Mouse (Mus musculus) bone marrow macrophage, adult 2 months (primary cell): Measurements from ENCODE around the gene Lrba. TPM values are rescaled to one million over a fixed set of nuclear protein-coding genes. Genes with fewer than 3 reads are reported as not detected.

ENCODE experiments used
- H3K27ac ChIP-seq: 2 replicates; pipeline ENCODE4 v1.5.1; 2012; ENCODE audit warnings: low read depth, low read length; ENCODE audit not compliant: insufficient read depth
- H3K4me1 ChIP-seq: 2 replicates; pipeline ENCODE4 v1.6.1; 2012; ENCODE audit warnings: low read length; ENCODE audit not compliant: control insufficient read depth, insufficient read depth
- H3K4me3 ChIP-seq: 2 replicates; pipeline ENCODE4 v1.5.1; 2012; ENCODE audit warnings: mild to moderate bottlenecking, low read length, moderate library complexity; ENCODE audit not compliant: insufficient read depth
- CTCF ChIP-seq: IDR thresholded peaks from 2 replicates; pipeline ENCODE4 v1.5.1; 2012; ENCODE audit warnings: low read depth, mild to moderate bottlenecking, low read length, moderate library complexity
- POLR2A ChIP-seq: IDR thresholded peaks from 2 replicates; pipeline ENCODE4 v1.6.1; 2012; ENCODE audit warnings: mild to moderate bottlenecking, low read depth, low read length, borderline replicate concordance
- polyA plus RNA-seq: library from polyadenylated mRNA; stranded (reverse); fragments of >200 nt; gene quantifications from 2 replicates; pipeline ENCODE4 v1.2.4, GENCODE M21; 2012; ENCODE audit not compliant: missing spikeins, insufficient read depth, insufficient read length

Gene Lrba
- polyA plus RNA-seq: 5.8 and 7.2 TPM in 2 replicates

- H3K4me3 ChIP-seq: peak within 1 kb of the TSS; percentile 98
- peak within 1 kb of the TSS; percentile 46 for H3K27ac ChIP-seq
- TF ChIP-seq CTCF (no peak), POLR2A (no peak)
- H3K4me1 ChIP-seq: no peaks in the 10 kb centered on the region
Observed at GRCm38 (mm10) chr3:86224564-86225421, at the start of gene Lrba. Gene Lrba (plus strand): TSS chr3:86224680.

- TF ChIP-seq POLR2A: no peak
- no peak for TF ChIP-seq CTCF
- no peak overlapping the region for H3K4me3 ChIP-seq
- H3K27ac ChIP-seq: no peak overlapping the region
- H3K4me1 ChIP-seq: peaks cover 3% of the 10 kb centered on the region
Observed at GRCm38 (mm10) chr3:86179714-86180113, 44.8 kb upstream of the Lrba start.

GRCm38 (mm10) chr3:86181107-86181506 is 43.4 kb upstream of the Lrba start:
- TF ChIP-seq CTCF: no peak
- TF ChIP-seq POLR2A: no peak
- Histone ChIP-seq H3K4me3 (no peak overlapping the region), H3K27ac (no peak overlapping the region), H3K4me1 (peaks cover 3% of the 10 kb centered on the region)

- no peak for TF ChIP-seq CTCF
- no peak for TF ChIP-seq POLR2A
- Histone ChIP-seq H3K27ac (no peak overlapping the region), H3K4me1 (peaks cover 3% of the 10 kb centered on the region), H3K4me3 (no peak overlapping the region)
Observed at GRCm38 (mm10) chr3:86184546-86184945, 39.9 kb upstream of the Lrba start.

DNA sequence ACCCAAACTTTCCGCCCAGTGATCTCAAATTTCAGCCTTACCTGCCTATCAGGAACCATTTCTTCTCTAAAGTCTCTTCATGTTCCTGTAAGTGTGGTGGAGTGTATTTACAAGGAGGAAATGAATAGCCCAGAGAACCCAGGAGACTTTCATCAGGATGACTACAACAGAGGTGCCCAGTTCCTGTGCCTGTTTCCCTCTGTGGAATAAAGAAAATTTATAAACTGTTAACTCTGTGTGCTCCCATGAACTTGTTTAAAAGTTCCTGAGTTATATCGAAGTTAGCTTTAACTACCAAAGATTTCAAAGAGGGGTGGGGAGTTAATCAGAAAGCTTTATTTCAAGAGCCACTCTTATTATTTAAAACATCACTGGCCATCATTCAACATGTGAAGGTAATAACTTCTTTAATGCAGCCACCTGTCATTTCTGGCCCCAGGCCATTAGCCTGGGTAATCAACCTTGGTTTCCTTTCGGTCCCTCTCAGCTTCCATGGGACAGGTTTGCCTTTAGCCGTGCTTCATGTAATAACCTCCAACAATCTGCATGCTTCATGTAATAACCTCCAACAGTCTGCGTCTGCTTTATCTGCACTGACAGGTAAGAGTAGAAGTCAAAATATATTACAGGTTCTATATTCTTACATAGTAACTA is 36.6 kb upstream of the Lrba start:
- Histone ChIP-seq H3K4me1 (no peaks in the 10 kb centered on the region), H3K27ac (no peak overlapping the region), H3K4me3 (no peak overlapping the region)
- TF ChIP-seq POLR2A: no peak
- TF ChIP-seq CTCF: no peak

GRCm38 (mm10) chr3:86195981-86196380 is 28.5 kb upstream of the Lrba start:
- Histone ChIP-seq H3K27ac (no peak overlapping the region), H3K4me1 (no peaks in the 10 kb centered on the region), H3K4me3 (no peak overlapping the region)
- no peak for TF ChIP-seq POLR2A
- no peak for TF ChIP-seq CTCF

DNA sequence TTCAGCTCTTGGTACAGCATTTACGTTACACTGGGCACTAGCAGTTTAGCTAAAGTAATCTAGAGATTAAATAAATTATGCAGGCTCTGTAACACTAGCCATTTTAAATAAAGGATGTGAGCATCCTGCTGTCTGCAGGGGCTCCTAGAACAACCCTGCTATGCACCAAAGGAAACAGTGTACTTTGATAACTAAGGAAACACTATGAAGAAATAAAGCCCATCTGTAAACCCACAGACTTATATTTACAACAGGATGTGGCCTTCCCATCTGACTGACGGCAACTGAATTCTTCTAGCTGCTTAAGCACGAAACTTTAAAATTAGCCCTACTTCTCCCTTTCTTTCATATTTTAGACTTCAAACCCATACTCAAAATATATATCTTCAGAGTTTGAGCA is 28.0 kb upstream of the Lrba start:
- Histone ChIP-seq H3K27ac (no peak overlapping the region), H3K4me3 (no peak overlapping the region), H3K4me1 (no peaks in the 10 kb centered on the region)
- TF ChIP-seq POLR2A (no peak), CTCF (no peak)

GRCm38 (mm10) chr3:86201645-86202175 is 22.8 kb upstream of the Lrba start:
- Histone ChIP-seq H3K4me3 (no peak overlapping the region), H3K4me1 (peaks cover 23% of the 10 kb centered on the region), H3K27ac (peak overlapping the region; percentile 12; the same call in 1 of the 2 replicates)
- TF ChIP-seq CTCF (no peak), POLR2A (no peak)

DNA sequence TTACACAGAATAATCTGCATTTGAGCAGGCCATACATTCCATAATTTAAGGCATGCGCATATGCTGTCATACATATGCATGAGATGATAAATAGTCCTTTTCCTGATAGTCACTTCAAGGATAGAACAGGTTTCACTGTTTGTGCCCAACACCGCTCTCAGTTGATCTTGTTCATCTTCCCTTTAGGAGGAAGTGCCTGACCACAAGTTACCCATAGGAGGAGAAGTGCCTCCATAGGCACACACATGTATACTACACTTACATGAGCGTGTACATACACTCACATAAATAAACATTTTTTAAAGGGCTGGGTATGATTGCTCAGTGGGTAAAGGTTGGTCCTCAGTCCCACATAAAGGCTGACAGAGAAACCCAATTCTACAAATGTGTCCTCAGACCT is 22.0 kb upstream of the Lrba start:
- TF ChIP-seq CTCF (no peak), POLR2A (no peak)
- peaks cover 23% of the 10 kb centered on the region for H3K4me1 ChIP-seq
- no peak overlapping the region for H3K27ac ChIP-seq
- no peak overlapping the region for H3K4me3 ChIP-seq

GRCm38 (mm10) chr3:86204608-86205358 is 19.7 kb upstream of the Lrba start:
- TF ChIP-seq CTCF (no peak), POLR2A (no peak)
- Histone ChIP-seq H3K4me1 (peaks cover 23% of the 10 kb centered on the region), H3K27ac (no peak overlapping the region), H3K4me3 (no peak overlapping the region)
